Comparison of ENCODE assay signal across 9 mouse cellular contexts in genomic region chr15:25140389-25141181, GRCm38 (mm10).
A peak's percentile ranks its signal among the peaks of the same experiment; 100 is the strongest.
DNase-seq lines count a peak whose midpoint lies in the region; ATAC-seq and TF ChIP-seq lines count a peak whose summit lies in the region.
"Had no signal": no experiment of that assay in that cellular context is flagged by ENCODE, and none has a peak within 500 bp of the region (broad histone marks: within the 10 kb centered on the region; RNA-seq: fewer than 3 reads in every experiment).

No protein-coding gene starts in this region.

- H3K4me2 ChIP-seq in midbrain, embryonic 12.5 days (replicated peaks): no peak overlapping the region
- no peak overlapping the region for H3K4me2 ChIP-seq in intestine, embryonic 15.5 days (replicated peaks)

- DNase-seq in gastrocnemius, adult 18-20 months (ENCODE audit: low spot score): peak; percentile 9
- DNase-seq in gastrocnemius, postnatal 36 days: no peak
- no peak for DNase-seq in Patski (ENCODE audit: low read depth, low spot score)
- peak; percentile 17 for DNase-seq in heart, postnatal 4 days
- DNase-seq in ovary, postnatal 14 days (ENCODE audit: low spot score): no peak
- no peak for DNase-seq in layer of hippocampus, adult 2 months (ENCODE audit: low spot score in 2 of 2)

- WGBS in midbrain, embryonic 12.5 days: 59% methylated on average over 9 of the region's 9 CpGs
- WGBS in intestine, embryonic 15.5 days: 37% methylated on average over 9 of the region's 9 CpGs

- POLR2A ChIA-PET in Patski (lab: Charles Lee): no interaction called here

- H3K27me3 ChIP-seq in Patski: peaks cover 12% of the 10 kb centered on the region
- no peaks in the 10 kb centered on the region; the same call in 1 of the 2 replicates for H3K27me3 ChIP-seq in midbrain, embryonic 12.5 days
- H3K27me3 ChIP-seq in intestine, embryonic 15.5 days (replicated peaks): no peaks in the 10 kb centered on the region
- H3K27me3 ChIP-seq: CH12.LX had no signal

- ATAC-seq in Patski: peak; percentile 35
- ATAC-seq in midbrain, embryonic 12.5 days (ENCODE audit: low FRiP score, low read depth): peak; percentile 81
- ATAC-seq in intestine, embryonic 15.5 days: no peak

- no peak overlapping the region for H3K27ac ChIP-seq in midbrain, embryonic 12.5 days (replicated peaks)
- H3K27ac ChIP-seq in intestine, embryonic 15.5 days: no peak overlapping the region
- H3K27ac ChIP-seq in layer of hippocampus, adult 2 months: no peak overlapping the region

- H3K36me3 ChIP-seq in midbrain, embryonic 12.5 days: no peaks in the 10 kb centered on the region
- H3K36me3 ChIP-seq in intestine, embryonic 15.5 days: no peaks in the 10 kb centered on the region

- CTCF ChIA-PET in Patski (lab: Charles Lee): no interaction called here

- H3K4me1 ChIP-seq in midbrain, embryonic 12.5 days: peaks cover 7% of the 10 kb centered on the region
- H3K4me1 ChIP-seq in intestine, embryonic 15.5 days (replicated peaks): 0 out of 2 replicates have a peak, but pooled peaks cover 2% of the 10 kb centered on the region

- no peaks in the 10 kb centered on the region for H3K9me3 ChIP-seq in midbrain, embryonic 12.5 days
- H3K9me3 ChIP-seq in intestine, embryonic 15.5 days: no peaks in the 10 kb centered on the region

- H3K9ac ChIP-seq in midbrain, embryonic 12.5 days (replicated peaks): no peak overlapping the region
- H3K9ac ChIP-seq in intestine, embryonic 15.5 days: no peak overlapping the region

- H3K4me3 ChIP-seq in midbrain, embryonic 12.5 days: no peak overlapping the region
- no peak overlapping the region for H3K4me3 ChIP-seq in intestine, embryonic 15.5 days (replicated peaks)
- no peak overlapping the region for H3K4me3 ChIP-seq in layer of hippocampus, adult 2 months

- no peak for TF ChIP-seq CTCF in Patski (IDR thresholded peaks at IDR 0.05)
- no peak for TF ChIP-seq CTCF in layer of hippocampus, adult 2 months (conservative IDR thresholded peaks at IDR 0.05)

- intact Hi-C loops in gastrocnemius, postnatal 36 days (cut with DNase I): no loop called here

- in situ Hi-C loops in Patski (cut with MboI; ENCODE audit: low pct_unique_long_range_greater_than_20kb): loop anchor here (10.0 kb wide), 1 partner anchor 546 kb away; no protein-coding TSS in a partner anchor

Comparison
In these comparisons a context has a peak if more than half of its experiments do, and no peak if none do; other contexts are left out.
1. DNase-seq: peak in gastrocnemius, adult 18-20 months (single experiment) and heart, postnatal 4 days (single experiment); none in gastrocnemius, postnatal 36 days (0 of 2), Patski (single experiment), ovary, postnatal 14 days (single experiment) and layer of hippocampus, adult 2 months (0 of 2).